Mouse (Mus musculus) left cerebral cortex, postnatal 14 days (tissue): ENCODE measurements around the gene Gad2. TPM values are rescaled to one million over a fixed set of nuclear protein-coding genes. Genes with fewer than 3 reads are reported as not detected.
A peak's percentile ranks its signal among the peaks of the same experiment; 100 is the strongest.
"Not testable (repeated sequence)": the region's sequence is repeated elsewhere in the genome, so short reads cannot be mapped to it uniquely, and the experiment has no call there.

Experiments used
- DNase-seq, 2 experiments: peaks; one replicate each; pipeline ENCODE4 v3.0.0; 2021 to 2022; ENCODE audit warnings: low spot score in 2 of 2, mixed read lengths in 1 of 2
- intact Hi-C: fragments of 180-260 bp; cut with DNase I; formaldehyde crosslinking; loops from one replicate; pipeline ENCODE4 v1.15.1; 2025
- long read RNA-seq, 2 experiments: library from polyadenylated mRNA; stranded (forward); transcript quantifications; one replicate each; pipeline ENCODE4 v2.0.0; 2021
- total RNA-seq, 2 experiments: library from RNA; stranded (reverse); gene quantifications; 2 replicates each; pipeline ENCODE4 v1.2.3; 2021

The Gad2 gene
- 100 to 1,000 TPM; 103 to 107 TPM for total RNA-seq
- long read RNA-seq, experiment 1, full-length matches to known transcripts = 17 of 35 reads
- long read RNA-seq, experiment 1, partial matches to known transcripts = 18 of 35 reads
- long read RNA-seq, experiment 1, other reads (novel, unspliced or antisense) = 0 of 35 reads
- long read RNA-seq, experiment 2, full-length matches to known transcripts = 14 of 32 reads
- long read RNA-seq, experiment 2, partial matches to known transcripts = 18 of 32 reads
- long read RNA-seq, experiment 2, other reads (novel, unspliced or antisense) = 0 of 32 reads

- DNase-seq = peak in 1 of 2 experiments; percentile 31
- intact Hi-C loops = loop anchor here (5.0 kb wide), 1 partner anchor 665 kb away; no protein-coding TSS in a partner anchor
These were observed at the start of gene Gad2 for GRCm38 (mm10) chr2:22621828-22622731. TSS of gene Gad2 (plus strand) at chr2:22622205.

GRCm38 (mm10) chr2:22587469-22588169 is 34.4 kb upstream of the Gad2 start:
- intact Hi-C loops, DNase-seq: not testable (repeated sequence)

GRCm38 (mm10) chr2:22588170-22588541 is 33.8 kb upstream of the Gad2 start:
- intact Hi-C loops, DNase-seq: not testable (repeated sequence)

GRCm38 (mm10) chr2:22588673-22589381 is 33.2 kb upstream of the Gad2 start:
- DNase-seq, intact Hi-C loops: not testable (repeated sequence)

GRCm38 (mm10) chr2:22589382-22590205 is 32.4 kb upstream of the Gad2 start:
- intact Hi-C loops = not testable (repeated sequence)

GRCm38 (mm10) chr2:22590206-22590490 is 31.9 kb upstream of the Gad2 start:
- intact Hi-C loops = no loop called here
- DNase-seq = no peak

More at GRCm38 (mm10) chr2:22589382-22590205, 32.4 kb upstream of the Gad2 start:
- not testable (repeated sequence) for DNase-seq

GRCm38 (mm10) chr2:22617951-22618350 is 4.1 kb upstream of the Gad2 start:
- no peak for DNase-seq
- intact Hi-C loops = no loop called here

GRCm38 (mm10) chr2:22619416-22619815 is 2.6 kb upstream of the Gad2 start:
- no peak for DNase-seq
- intact Hi-C loops = no loop called here

GRCm38 (mm10) chr2:22620030-22620429 is 2.0 kb upstream of the Gad2 start:
- no peak for DNase-seq
- intact Hi-C loops = loop anchor here (5.0 kb wide), 1 partner anchor 663 kb away; no protein-coding TSS in a partner anchor

GRCm38 (mm10) chr2:22620534-22620933 is 1.5 kb upstream of the Gad2 start:
- DNase-seq = no peak
- intact Hi-C loops = loop anchor here (5.0 kb wide), 1 partner anchor 663 kb away; no protein-coding TSS in a partner anchor

- no peak for DNase-seq
- intact Hi-C loops = loop anchor here (5.0 kb wide), 1 partner anchor 664 kb away; no protein-coding TSS in a partner anchor
These were observed 802 bp upstream of the Gad2 start for GRCm38 (mm10) chr2:22620978-22621827.

GRCm38 (mm10) chr2:22623111-22624070 is 1.4 kb downstream of the Gad2 start:
- intact Hi-C loops = loop anchor here (5.0 kb wide), 1 partner anchor 666 kb away; no protein-coding TSS in a partner anchor
- DNase-seq = no peak

- intact Hi-C loops = loop anchor here (5.0 kb wide), 1 partner anchor 667 kb away; no protein-coding TSS in a partner anchor
- no peak for DNase-seq
These were observed 2.4 kb downstream of the Gad2 start for GRCm38 (mm10) chr2:22624188-22624975.

GRCm38 (mm10) chr2:22625096-22625960 is 3.3 kb downstream of the Gad2 start:
- DNase-seq = no peak
- intact Hi-C loops = no loop called here
